Mouse (Mus musculus): ENCODE measurements at regions not wholly inside any gene's neighbourhood (a gene's known extent, or its start where the extent isn't known, plus 50 kb on each side); places are given as distances from the start of the nearest gene placed in this dataset.
A peak's percentile ranks its signal among the peaks of the same experiment; 100 is the strongest.

DNA sequence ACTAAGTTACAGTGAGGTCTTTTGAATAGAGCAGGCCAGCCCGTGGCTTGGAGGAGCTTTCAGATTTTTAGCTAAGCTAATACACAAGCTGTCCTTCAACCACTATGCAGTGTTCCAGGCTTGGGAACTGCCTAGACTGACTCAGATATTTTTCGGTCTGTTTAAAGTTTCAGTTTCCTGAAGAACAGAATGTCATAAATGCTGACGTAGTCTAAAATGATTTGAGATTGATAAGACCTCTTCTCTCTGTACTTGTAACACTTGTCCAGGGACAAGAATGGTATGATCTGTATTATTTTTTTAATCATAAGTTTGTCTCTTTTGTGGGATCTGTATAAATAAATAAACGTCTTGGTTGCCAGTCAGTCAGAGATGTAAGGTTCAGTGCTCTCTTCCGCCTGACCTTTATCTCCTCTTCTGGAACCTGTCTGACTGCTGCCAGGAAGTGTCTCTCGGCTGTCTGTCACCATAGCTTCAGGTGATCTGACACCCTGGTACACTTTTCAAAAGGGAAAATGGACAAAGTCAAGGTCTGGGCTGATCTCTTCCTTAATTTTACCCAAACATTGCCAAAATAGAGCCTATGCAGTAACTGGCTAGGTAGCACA lies 74.3 kb upstream of the Spin1 start:
- DNase-seq (no peak), ATAC-seq (no peak)
- Histone ChIP-seq H3K4me2 (ENCODE audit: low read depth) (no peak overlapping the region), H3K9me3 (ENCODE audit: low read length) (no peaks in the 10 kb centered on the region), H3K36me3 (ENCODE audit: insufficient read depth) (no peaks in the 10 kb centered on the region), H3K4me1 (ENCODE audit: insufficient read depth) (no peaks in the 10 kb centered on the region), H3K27ac (ENCODE audit: low read depth, low read length) (no peak overlapping the region), H3K9ac (no peak overlapping the region), H3K4me3 (ENCODE audit: low read depth, low read length) (no peak overlapping the region), H3K27me3 (ENCODE audit: insufficient read depth, low read length) (no peaks in the 10 kb centered on the region)
- 87% methylated on average over 6 of the region's 6 CpGs for WGBS
- no peak for TF ChIP-seq CTCF (IDR thresholded peaks at IDR 0.05; ENCODE audit: low read depth)

DNA sequence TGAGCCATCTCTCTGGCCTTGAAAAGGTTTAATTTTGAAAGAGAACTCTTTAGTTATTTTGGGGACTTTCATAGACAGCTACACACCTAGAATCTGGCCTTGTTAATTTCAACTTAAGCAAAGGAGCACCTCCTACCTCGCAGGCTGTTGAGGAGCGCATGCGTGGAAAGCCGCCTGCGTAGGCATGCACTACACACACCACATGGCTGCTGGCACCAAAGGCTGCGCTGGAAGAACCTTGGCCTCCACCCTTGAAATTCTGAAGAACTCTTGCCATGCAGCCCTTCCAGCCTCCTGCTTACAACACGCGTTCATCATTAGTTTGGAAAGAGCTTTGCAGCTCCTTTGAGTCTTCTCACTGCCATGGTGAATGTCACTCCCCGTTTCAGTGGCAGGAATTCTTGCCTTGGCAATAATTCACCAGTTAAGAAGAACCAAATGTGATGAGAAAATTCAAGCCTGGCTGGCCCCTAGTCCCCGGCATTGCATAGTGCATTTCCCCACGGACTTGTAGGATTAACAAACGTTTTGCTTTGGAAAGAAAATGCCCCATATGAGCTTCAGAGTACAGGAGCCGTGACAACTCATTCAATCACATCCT lies 62.7 kb upstream of the Spin1 start:
- Histone ChIP-seq H3K4me2 (ENCODE audit: low read depth) (no peak overlapping the region), H3K27me3 (ENCODE audit: insufficient read depth, low read length) (no peaks in the 10 kb centered on the region), H3K36me3 (ENCODE audit: insufficient read depth) (no peaks in the 10 kb centered on the region), H3K9ac (no peak overlapping the region), H3K27ac (ENCODE audit: low read depth, low read length) (no peak overlapping the region), H3K9me3 (ENCODE audit: low read length) (no peaks in the 10 kb centered on the region), H3K4me3 (ENCODE audit: low read depth, low read length) (no peak overlapping the region), H3K4me1 (ENCODE audit: insufficient read depth) (no peaks in the 10 kb centered on the region)
- peak; percentile 80 for ATAC-seq
- peak; percentile 54 for DNase-seq
- no peak for TF ChIP-seq CTCF (IDR thresholded peaks at IDR 0.05; ENCODE audit: low read depth)
- 78% methylated on average over 13 of the region's 13 CpGs for WGBS

DNA sequence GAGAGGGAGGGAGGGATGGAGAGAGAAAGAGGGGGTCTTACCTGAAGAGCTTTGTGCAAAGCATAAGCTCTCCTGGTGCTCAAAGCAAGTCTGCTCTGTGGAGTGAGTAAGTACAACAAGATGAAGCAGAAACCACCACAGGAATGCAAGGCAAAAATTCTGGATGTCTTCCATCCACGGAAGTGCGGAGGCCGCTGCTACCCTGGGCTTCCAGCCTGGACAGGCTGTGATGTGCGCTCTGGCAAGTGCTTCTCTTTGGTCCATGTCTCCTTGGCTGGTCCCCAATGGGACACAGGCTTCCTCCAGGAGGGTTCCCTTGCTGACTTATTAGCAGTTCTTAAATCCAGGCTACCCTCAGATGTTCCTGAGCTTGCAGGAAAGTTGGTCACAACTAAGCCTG lies 61.7 kb upstream of the Spin1 start:
- 74% methylated on average over 4 of the region's 4 CpGs for WGBS

DNA sequence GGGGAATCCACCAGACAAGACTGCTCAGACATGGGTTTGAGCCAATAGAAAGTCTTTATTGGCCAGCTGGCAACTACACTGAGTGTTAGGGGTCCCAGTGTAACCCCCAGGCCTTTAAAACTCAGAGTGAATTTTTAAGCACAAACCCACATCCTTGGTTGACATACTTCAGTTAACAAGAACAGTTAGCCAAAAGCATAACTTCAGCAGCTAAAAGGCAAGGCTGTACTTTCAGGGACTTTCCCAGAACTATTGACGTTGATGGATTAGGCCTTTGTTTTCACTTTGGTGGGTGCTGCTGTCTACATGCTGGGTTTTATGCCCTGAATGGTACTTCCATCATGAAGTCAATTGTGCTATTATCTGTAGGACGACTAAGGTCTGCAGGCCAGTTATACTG lies 59.6 kb upstream of the Spin1 start:
- H3K27me3 ChIP-seq (ENCODE audit: insufficient read depth, low read length): no peaks in the 10 kb centered on the region
- ATAC-seq (no peak), DNase-seq (no peak)
- no peaks in the 10 kb centered on the region for H3K4me1 ChIP-seq (ENCODE audit: insufficient read depth)
- no peaks in the 10 kb centered on the region for H3K9me3 ChIP-seq (ENCODE audit: low read length)
- no peaks in the 10 kb centered on the region for H3K36me3 ChIP-seq (ENCODE audit: insufficient read depth)
- TF ChIP-seq CTCF (IDR thresholded peaks at IDR 0.05; ENCODE audit: low read depth): no peak
- 66% methylated on average over 2 of the region's 2 CpGs for WGBS
- H3K4me2 ChIP-seq (ENCODE audit: low read depth): no peak overlapping the region
- no peak overlapping the region for H3K4me3 ChIP-seq (ENCODE audit: low read depth, low read length)
- H3K27ac ChIP-seq (ENCODE audit: low read depth, low read length): no peak overlapping the region
- H3K9ac ChIP-seq: no peak overlapping the region

More for the DNA sequence above, 61.7 kb upstream of the Spin1 start:
- no peak overlapping the region for H3K9ac ChIP-seq
- ATAC-seq: no peak
- DNase-seq: no peak
- H3K9me3 ChIP-seq (ENCODE audit: low read length): no peaks in the 10 kb centered on the region
- no peaks in the 10 kb centered on the region for H3K36me3 ChIP-seq (ENCODE audit: insufficient read depth)
- no peak overlapping the region for H3K4me2 ChIP-seq (ENCODE audit: low read depth)
- H3K4me1 ChIP-seq (ENCODE audit: insufficient read depth): no peaks in the 10 kb centered on the region
- no peak for TF ChIP-seq CTCF (IDR thresholded peaks at IDR 0.05; ENCODE audit: low read depth)
- H3K27ac ChIP-seq (ENCODE audit: low read depth, low read length): no peak overlapping the region
- no peak overlapping the region for H3K4me3 ChIP-seq (ENCODE audit: low read depth, low read length)
- no peaks in the 10 kb centered on the region for H3K27me3 ChIP-seq (ENCODE audit: insufficient read depth, low read length)

DNA sequence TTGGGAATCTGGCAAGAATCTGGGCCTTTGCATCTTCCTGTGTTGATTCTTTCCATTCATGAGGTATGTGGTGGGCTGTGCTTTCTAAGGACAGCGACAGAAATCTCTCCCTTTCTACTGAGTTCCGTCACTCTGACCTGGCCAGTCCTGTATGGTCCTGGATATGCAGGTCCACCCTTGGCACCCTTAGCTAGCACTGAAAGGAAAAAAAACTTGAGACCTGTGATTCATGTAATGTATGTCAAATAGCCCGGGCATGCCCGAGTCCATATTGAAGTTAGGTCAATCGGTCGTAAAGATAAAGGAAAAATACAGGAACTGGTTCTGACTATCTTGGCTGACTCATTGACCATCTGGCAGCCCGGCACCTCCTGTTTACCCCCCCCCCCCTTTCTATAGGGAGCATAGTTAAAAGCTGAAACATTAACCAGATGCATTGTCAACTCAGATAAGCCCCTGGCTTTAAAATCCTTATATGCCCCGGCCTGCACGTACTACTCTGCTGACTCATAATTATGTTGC lies 57.7 kb upstream of the Spin1 start:
- 95% methylated on average over 9 of the region's 9 CpGs for WGBS
- Histone ChIP-seq H3K9ac (no peak overlapping the region), H3K9me3 (ENCODE audit: low read length) (no peaks in the 10 kb centered on the region), H3K27me3 (ENCODE audit: insufficient read depth, low read length) (no peaks in the 10 kb centered on the region), H3K27ac (ENCODE audit: low read depth, low read length) (no peak overlapping the region), H3K36me3 (ENCODE audit: insufficient read depth) (no peaks in the 10 kb centered on the region), H3K4me2 (ENCODE audit: low read depth) (no peak overlapping the region), H3K4me3 (ENCODE audit: low read depth, low read length) (no peak overlapping the region), H3K4me1 (ENCODE audit: insufficient read depth) (no peaks in the 10 kb centered on the region)
- TF ChIP-seq CTCF (IDR thresholded peaks at IDR 0.05; ENCODE audit: low read depth): no peak
- DNase-seq (no peak), ATAC-seq (no peak)
